Mouse (Mus musculus) cerebellum, postnatal 25 days (tissue): ENCODE measurements around the gene Mavs.
"Not testable (repeated sequence)": the region's sequence is repeated elsewhere in the genome, so short reads cannot be mapped to it uniquely, and the experiment has no call there.

Experiments used
- DNase-seq, 2 experiments: peaks; one replicate each; pipeline ENCODE4 v3.0.0; 2021; ENCODE audit warnings: mixed read lengths in 2 of 2

The Mavs gene

DNA sequence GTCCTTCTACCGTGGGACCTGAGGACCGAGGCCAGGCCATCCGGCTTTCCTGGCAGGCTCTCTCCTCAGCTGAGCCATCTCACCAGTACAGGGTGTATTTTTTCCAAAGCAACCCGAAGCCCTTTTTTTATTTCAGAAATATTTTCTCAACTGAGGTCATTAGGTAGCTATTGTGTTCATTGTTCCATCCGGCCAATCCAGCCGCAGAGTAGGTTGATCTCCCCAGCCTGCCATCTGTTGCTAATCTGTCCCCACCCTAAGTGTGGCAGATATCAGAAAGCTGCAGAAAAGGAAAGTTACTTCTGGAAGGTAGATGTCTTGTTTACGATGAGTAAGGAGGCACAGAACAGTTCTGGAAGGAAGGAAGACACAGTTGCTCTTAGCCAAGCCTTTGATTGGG, 20.1 kb upstream of the Mavs start:
- peak in 1 of 2 experiments; percentile 12 for DNase-seq

DNA sequence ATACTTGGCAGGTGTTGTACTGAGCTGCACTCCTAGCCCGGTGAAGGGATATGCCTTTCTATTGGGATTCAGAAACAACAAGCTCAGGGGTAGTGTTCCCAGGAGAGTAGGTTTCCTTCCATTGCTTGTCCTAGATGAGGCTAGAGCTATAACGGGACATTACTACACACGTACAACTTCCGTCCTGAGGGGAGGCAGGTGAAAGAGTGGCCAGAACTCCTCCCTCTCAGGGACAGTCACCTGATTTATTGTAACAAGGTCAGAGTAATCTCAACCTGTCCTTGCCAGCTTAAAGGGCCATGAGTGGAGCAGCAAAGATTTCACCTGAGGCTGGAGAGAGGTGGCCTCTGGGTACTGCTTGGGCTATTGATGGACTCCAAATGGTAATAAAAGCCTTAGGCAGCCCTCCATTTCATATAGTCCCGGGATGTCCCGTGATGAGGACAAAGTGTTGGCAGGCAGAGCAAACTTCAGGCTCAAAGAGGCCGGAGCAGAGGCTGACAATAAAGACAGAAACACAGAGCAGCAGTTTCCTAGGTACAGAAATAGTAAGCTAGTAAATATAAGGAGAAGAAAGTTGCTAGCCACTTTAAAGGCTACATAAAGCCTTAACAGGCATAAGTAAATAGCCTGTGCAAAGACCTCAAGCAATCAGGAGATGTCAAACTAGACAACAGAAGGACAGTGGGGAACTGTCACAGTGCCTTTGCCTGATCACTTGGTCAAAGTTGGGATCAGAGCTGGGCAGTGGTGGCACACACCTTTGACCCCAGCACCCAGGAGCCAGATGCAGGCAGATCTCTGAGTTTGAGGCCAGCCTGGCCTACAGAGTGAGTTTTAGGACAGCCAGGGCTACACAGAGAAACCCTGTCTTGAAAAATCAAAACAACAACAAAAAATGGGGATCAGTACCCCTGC, 17.7 kb upstream of the Mavs start:
- no peak for DNase-seq

DNA sequence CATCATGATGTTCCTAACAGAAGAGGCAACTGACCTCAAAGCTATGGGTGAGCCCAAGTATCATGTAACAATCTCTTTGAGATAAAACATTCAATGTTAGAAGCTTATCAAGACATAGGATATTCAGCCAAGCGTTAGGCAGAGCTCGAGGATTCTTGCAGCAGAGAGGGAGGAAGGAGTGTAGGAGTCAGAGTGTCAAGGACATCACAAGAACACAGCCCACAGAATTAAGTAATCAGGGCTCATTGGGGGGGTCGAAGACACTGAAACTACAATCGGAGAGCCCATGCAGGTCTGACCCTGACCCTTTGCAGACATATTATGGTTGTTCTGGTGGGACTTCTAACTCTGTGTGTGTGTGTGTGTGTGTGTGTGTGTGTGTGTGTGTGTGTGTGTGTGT, 13.8 kb upstream of the Mavs start:
- DNase-seq, result no peak

DNA sequence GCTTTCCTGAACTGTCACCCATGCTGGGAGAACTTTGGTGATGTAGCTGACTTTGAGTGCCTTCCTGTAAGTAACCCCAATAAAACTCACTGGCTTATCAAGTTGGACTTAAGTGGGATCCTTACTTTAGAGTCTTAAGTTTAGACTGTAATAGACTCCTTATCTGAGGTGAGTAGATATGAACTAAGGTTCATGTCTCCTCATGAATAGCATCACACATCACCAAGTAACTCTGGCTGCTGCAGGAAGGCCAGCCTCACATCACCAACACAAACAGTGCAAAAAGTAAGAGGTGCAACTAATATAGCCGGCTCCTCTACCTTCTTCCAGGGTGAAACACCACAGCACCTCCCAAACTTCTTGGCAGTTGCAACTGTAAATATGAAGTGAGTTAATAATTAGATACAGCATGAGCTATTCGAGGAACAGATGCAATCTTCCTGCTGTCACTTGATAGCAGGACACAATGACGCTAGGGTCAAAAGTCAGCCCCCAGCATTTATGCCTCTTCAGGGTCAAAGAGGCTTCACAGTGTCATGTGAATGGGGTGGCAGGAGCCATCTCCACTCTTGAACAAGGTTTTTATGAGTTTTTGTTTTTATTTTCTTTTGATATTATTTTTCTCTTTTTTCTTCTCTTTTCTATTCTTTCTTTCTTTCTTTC, 11.9 kb upstream of the Mavs start:
- DNase-seq, result no peak

DNA sequence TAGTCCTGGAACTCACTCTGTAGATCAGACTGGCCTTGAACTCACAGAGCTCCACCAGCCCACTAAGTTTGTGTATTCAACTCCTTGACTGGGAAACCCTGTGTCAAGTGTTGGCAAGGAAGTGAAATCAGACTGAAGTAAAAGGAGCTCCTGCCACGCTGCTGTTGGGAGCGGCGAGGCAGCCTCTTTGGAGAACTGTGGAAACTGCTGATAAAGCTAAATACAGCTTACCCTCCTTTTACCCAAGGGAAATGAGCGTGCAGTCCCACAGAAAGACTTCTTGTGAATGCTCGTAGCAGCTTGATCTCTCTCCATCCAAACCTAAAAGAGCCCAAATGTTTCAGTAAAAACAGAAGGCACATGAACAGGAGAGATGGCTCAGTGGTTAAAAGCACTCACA, 11.3 kb upstream of the Mavs start:
- no peak for DNase-seq

DNA sequence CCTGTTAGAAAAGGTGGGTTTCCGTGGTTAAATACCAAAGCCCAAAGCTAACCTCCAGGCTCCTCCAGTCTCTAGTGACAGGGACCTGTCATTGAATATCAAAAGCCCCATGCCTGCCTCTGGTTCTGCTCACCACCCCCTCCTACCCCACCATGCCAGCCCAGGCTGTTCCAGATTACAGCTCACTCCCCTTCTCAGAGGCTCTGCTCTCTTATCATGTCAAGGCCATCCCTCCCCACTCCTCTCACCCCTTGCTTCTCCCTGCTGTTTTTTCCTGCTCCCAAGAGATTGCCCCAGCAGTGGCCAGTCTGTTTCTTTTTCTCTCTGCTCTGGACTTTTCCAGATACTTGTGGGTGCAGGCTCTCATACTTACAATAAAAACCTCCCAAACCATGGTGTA, 10.3 kb upstream of the Mavs start:
- no peak for DNase-seq

DNA sequence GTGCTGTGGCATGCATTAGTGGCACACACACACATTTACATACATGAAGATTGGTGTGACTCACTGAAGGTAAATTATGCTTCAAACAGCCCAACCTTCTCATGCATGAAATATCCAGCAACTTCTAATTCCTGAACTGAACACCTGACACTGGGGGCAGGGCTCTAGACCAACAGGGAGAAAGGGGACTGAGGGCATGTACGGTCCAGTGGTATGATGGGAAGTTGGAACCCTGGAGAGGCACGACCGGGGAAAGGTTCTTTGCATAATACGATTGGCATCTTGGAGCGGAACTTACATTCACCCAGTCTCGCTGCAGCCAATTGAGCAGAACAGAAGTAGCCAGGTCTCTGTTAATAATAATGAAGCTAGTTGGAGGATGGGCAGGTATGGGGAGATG, 8.7 kb upstream of the Mavs start:
- DNase-seq, result no peak

DNA sequence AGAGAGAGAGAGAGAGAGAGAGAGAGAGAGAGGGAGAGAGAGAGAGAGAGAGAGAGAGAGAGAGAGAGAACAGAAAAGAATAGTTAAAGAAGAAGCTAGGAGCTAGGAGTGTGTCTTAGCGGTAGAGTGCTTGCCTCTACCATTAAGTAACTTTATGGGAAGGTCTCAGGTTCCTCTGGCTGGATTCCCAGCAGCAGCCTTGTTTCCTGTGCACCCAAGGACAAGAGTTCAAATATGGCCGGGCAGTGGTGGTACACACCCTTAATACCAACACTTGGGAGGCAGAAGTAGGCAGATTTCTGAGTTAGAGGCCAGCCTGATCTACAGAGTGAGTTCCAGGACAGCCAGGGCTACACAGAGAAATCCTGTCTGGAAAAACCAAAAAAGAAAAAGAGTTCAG, 7.2 kb upstream of the Mavs start:
- not testable (repeated sequence) for DNase-seq

DNA sequence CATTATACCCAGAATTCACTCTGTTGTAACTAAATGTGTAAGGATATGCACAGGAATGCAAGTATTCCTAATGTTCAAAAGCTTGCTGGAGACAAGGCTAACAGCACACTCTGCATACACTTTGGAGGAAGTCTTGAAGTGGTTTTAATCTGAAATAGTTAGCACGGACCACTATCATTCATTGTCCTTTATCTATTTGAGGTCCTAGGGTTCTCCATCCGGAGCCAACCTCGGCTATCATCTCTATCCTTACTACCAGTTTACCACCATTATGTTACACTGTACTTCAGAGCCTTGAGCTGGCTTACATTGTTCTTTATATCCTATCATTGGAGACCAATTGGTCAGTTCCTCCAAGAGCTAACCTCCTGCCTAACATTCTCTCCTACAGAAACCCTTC, 6.6 kb upstream of the Mavs start:
- DNase-seq, result no peak

DNA sequence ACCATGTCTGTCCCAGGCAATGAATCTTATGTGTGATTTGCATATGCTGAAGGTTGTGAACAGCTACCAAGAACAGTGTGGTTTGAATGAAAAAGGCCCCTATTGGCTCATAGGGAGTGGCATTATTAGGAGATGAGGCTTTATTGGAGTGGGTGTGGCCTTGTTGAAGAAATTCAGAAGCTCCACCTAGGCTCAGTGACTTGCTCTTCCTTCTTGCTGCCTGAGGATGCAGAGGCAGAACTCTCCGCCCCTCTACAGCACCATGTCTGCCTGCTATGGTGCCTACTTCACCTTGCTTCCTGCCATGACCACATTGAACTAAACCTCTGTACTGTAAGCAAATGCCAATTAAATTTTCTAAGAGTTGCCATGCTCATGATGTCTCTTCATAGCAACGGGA, 1.3 kb upstream of the Mavs start:
- no peak for DNase-seq

DNA sequence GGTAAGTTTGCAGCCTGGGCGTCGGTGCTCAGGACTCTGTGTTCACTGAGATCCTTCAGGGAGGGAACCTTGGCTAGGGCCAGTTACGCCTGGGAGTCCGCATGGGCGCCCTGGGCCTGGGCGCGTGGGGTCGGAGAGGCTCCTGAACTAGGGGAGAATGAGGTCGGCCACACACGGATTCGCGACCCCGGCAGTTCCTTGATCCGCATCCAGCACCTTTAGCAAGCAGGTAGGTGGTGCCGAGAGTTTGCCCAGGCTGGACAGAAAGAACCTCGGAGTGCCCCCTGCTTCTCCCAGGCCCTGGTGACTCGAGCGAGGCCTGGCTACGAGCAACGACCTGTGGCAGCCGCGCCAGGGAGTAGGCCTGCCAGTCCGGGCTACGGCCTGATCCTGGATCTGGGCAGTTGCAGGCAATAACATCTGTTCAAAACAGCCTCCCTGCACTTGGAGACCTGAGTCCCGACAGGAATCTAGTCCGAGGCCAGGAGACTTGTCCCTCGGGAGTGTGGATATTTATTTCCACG, 326 bp downstream of the Mavs start:
- no peak for DNase-seq

DNA sequence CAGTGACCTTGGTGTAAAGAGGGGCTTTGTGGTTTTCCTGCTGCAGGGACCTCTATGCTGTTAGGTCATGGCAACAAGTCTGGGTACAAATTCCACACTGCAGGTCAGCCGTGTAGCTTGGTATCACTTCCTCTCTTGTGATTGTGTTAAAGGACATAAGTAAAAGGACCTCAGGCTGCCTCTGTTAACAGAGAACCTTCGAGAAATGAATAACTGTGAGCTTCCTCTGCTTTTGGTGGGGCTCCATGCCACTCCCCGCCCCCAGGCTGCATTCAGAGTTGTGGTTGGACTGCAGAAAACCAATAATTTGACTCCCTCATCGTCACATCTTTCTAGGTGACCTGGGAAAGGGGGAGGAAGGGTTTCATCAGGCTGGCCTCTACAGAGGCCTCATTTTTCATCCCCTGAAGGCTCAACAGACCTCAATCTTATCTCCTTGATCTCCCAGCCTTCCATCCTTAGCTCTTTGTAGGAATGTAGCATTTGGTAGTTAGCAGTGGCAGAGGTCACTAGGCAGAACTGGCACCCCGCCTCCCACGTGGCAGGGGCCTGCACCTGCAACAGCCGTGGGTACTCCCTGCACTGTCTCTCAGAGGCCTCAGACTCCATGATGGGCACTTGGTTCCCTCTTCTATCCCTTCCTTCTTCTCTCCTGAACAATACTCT, 1.2 kb downstream of the Mavs start:
- peak in 1 of 2 experiments; percentile 9 for DNase-seq

DNA sequence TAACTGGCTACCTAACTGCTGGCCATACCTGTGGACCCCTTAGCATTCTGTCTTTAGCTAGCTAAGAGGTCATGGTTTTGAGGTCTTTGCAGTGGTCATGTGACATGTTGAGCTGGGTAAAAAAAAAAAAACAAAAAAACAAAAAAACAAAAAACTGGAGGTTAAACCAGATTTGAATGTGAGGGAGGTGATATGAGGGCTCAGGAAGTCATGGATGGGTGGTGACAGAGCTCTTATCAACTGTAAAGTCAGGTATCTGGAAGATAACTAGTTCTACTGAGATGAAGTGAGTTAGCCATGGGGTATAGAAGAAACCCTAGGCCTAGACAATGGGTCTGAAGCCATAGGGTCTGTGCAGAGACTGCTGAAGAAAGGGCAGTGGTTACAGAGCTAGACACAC, 8.3 kb downstream of the Mavs start:
- DNase-seq, result no peak

DNA sequence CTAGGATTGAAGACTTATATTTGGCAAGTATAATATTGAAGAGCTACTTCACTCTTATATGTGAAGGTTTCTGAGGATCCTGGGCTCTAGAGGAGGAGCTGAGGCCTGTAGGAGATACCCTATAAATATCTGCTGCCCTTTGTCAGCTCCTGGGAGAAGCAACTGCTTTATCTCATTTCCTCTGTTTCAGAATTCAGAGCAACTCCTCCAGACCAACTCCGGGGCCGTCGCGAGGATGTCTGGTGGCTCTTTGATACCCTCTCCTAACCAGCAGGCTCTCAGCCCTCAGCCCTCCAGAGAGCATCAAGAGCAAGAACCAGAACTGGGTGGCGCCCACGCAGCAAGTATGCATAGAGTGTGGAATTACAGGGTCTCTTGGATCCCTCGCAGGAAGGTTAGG, 9.1 kb downstream of the Mavs start:
- DNase-seq, result no peak

DNA sequence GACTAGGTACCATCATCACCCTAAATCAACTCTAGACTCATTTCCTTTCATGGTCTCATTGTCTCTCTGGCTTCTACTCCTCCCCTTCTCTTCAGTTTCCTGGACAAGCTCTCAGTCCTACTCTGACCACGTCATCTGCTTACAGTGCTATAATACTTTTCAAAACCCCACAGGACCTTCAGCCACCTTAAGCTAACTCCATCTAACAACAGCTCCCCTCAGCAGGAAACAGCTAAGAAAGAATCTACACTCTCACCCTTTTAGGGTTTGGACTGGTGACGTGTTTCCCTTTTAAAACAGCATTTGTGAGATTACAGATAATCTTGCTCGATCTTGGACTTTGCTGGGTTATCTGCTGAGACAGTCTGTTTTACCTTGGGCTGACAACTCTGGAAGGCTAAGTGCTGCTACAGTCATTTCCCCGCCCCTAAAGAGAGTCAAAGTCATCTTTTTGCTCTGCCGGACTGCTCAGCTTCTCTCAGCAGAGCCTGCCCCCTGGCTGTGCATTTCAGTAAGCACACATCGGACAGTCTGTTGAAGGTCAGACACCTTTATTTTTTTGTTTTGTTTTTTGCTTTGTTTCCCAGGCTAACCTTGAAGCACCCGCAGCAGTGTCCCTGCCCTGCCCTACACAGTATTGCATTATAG, 19.9 kb downstream of the Mavs start:
- peak; percentile 48 to 71 for DNase-seq

DNA sequence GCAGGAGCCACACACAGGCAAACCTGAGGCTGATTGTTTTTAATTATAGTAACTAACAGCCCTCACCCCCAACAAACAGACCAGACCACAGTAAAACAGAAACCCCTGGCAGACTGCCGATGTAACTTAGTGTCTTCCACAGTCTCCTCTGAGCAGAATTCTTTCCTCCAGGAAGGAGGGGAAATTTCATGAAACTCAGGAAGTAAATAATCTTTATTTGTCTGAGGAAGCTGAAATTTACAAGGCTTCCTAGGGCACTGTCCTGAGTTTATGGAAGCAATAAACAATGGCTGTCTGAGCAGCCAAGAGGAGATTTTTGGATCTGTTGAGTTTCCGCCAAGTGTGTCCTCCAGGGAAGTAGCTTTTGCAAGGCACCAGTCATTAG, 20.5 kb downstream of the Mavs start:
- no peak for DNase-seq

DNA sequence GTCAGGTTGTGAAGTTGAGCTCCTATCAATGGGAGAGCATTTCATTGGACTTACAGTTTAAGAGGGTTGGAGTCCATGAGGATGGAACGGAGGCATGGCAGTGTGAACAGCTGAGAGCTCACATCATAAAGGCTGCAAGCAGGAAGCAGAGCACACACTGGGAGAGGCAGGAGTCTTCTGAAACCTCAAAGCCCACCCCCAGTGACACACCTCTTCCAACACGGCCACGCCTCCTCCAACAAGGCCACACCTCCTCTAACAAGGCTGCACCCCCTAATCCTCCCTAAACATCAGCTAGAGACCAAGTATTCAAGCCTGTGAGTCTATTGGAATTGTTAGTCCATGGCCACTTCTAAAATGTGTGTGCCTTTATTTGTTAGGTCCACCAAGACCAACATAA, 21.9 kb downstream of the Mavs start:
- DNase-seq, result no peak

DNA sequence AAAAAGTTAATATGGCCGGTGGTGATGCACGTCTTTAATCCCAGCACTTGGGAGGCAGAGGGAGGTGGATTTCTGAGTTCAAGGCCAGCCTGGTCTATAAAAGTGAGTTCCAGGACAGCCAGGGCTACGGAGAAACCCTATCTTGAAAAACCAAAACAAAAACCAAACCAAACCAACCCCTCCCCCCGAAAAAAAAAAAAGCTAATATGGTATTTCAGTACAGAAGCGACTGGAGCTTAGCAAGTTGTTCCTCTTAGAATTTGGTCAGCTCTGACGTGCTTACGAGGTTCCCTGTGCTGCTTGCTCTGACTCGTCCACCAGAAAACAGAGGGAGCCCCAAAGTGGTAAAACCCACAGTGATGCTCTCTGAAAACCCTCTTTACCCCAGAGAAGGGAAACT, 24.8 kb downstream of the Mavs start:
- DNase-seq, result no peak

DNA sequence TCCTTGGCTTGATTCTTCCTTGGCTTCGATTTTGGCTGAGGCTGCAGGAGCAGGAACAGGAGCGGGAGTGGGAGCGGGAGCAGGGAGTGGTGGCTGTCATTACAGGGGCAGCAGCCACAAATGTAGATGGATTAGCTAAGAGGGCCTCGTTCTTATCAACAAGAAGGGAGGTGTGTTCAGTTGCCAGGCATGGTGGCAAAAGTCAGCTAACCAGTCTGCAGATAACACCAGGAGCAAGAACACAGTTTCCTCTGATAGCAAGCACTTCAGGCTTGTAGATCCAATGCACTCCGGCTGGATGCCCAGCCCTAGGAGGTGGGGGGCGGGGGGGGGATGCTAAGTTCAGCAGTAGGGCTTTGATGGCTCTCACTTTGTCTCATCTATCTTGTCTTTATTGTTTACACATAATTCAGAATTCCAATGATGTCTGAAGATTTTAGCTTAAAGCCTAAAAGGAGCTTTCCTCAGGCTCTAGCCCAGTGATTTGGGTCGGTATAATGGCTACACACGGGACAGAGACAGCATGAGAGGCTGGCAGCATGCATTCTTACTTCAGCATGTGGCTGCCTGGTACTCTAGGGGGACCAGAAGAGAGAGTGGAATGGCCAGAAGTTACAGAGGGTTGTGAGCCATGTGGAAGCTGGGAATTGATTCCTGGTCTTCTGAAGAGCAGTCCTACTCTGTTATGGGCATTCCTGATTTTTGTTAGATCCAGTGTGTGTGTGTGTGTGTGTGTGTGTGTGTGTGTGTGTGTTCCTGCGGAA, 26.9 kb downstream of the Mavs start:
- no peak for DNase-seq

DNA sequence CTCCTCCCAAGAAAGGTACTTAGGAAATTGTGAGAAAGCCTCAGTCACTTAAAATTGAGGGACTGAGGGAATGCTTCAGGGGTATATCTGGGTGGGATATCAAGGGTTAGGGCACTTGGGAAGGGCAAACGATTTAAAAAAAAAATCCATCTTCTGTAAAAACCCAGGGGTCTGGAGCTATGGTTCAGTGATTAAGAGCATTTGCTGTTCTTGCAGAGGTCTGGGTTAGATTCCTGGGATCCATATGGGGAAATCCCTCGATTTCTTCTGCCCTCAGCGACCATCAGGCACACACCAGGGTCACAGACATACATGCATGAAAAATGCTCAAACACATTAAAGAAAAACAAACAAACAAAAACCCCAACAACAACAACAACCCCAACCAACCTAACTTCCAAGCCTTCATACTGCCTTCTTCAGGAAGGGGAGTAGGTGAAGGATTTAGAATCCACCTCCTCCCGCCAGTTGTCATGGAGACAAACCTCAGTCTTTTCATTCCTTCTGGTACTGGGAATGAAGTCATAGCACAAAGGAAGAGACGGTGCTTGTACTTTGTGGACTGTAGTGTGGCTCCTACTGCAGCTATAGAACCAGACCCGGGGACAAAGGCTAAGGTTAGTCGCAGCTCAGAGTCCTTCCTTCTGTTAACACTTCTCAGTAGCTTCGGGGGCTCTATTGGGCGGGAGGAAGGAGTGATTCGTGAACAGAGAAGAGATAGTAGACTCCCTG, 27.8 kb downstream of the Mavs start:
- no peak for DNase-seq

DNA sequence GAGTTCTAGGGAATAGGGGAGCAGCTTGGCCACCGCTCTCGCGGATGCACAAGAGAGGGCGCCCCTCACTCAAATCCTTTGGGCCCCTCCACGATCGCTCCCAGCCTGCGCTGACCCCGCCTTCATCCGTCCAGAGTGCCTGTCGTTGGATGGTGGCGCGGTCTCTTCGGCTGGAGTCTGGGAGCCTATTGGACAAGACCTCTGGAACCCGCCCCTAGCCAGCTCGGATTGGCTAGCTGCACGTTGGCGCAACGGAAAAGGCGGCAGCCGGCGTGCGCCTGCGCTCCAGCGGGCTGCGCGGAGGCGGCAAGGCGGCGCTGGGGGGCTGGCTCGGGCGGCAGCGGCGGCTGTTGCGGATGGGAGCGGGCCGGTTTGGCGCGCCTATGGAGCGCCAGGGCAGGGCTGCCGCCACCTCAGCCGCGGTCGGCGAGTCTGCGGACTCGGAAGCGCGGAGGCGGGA, 28.4 kb downstream of the Mavs start, which contains the start of gene Pank2:
Gene Pank2, plus strand, starts transcription at position 283 of the 460 bp plus-strand sequence.
- peak; percentile 97 to 98 for DNase-seq
